In the genomic region with DNA sequence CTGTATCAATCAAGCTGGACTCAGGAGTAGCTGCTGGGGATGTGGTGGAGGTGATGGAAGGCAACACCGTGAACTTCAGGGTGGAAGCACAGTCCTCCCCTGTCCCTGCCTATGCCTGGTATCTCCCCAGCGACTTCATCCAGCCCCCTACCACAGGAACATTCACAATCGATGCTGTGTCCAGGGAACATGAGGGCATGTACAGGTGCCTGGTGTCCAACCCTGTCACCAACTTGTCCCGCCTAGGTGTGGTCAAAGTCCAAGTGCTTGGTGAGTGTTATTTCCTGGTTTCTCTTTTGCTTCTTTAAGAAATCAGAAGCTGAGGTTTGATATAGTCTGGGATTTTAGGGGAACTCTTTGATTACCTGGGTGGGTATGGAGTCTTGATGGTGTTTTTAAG, we compare ENCODE assay signal across 31 mouse cellular contexts. TPM values are rescaled to one million over a fixed set of nuclear protein-coding genes. Genes with fewer than 3 reads are reported as not detected.
"Had no signal": no experiment of that assay in that cellular context is flagged by ENCODE, and none has a peak within 500 bp of the region (broad histone marks: within the 10 kb centered on the region; RNA-seq: fewer than 3 reads in every experiment).

No protein-coding gene starts in this region.

- H3K36me3 ChIP-seq: kidney, embryonic 15.5 days; limb, embryonic 12.5 days; limb, embryonic 15.5 days; liver, embryonic 12.5 days; liver, embryonic 15.5 days; midbrain, embryonic 10.5 days; midbrain, embryonic 13.5 days; neural tube, embryonic 13.5 days had no signal

- H3K27me3 ChIP-seq: kidney, embryonic 15.5 days; limb, embryonic 12.5 days; limb, embryonic 15.5 days; liver, embryonic 12.5 days; liver, embryonic 15.5 days; midbrain, embryonic 13.5 days; neural tube, embryonic 13.5 days had no signal

- H3K9ac ChIP-seq: kidney, embryonic 15.5 days; limb, embryonic 12.5 days; limb, embryonic 15.5 days; liver, embryonic 12.5 days; liver, embryonic 15.5 days; midbrain, embryonic 13.5 days; neural tube, embryonic 13.5 days had no signal

- H3K9me3 ChIP-seq: liver, embryonic 15.5 days had no signal

- H3K27ac ChIP-seq: kidney, embryonic 15.5 days; left cerebral cortex, adult 2 months; limb, embryonic 12.5 days; limb, embryonic 15.5 days; liver, embryonic 12.5 days; liver, embryonic 15.5 days; midbrain, embryonic 10.5 days; midbrain, embryonic 13.5 days; neural tube, embryonic 13.5 days had no signal

- ATAC-seq: liver, embryonic 12.5 days; midbrain, embryonic 13.5 days; midbrain, embryonic 16.5 days had no signal

- H3K4me1 ChIP-seq: kidney, embryonic 15.5 days; limb, embryonic 12.5 days; limb, embryonic 15.5 days; liver, embryonic 12.5 days; liver, embryonic 15.5 days; midbrain, embryonic 10.5 days; midbrain, embryonic 13.5 days; neural tube, embryonic 13.5 days had no signal

- H3K4me2 ChIP-seq: kidney, embryonic 15.5 days; limb, embryonic 12.5 days; limb, embryonic 15.5 days; liver, embryonic 12.5 days; liver, embryonic 15.5 days; midbrain, embryonic 13.5 days; neural tube, embryonic 13.5 days had no signal

- H3K4me3 ChIP-seq: kidney, embryonic 15.5 days; left cerebral cortex, adult 2 months; limb, embryonic 12.5 days; limb, embryonic 15.5 days; liver, embryonic 12.5 days; liver, embryonic 15.5 days; midbrain, embryonic 10.5 days; midbrain, embryonic 13.5 days; myocyte; neural tube, embryonic 13.5 days had no signal

- DNase-seq: kidney, adult 8-10 months; kidney, postnatal 10 days; kidney, postnatal 36 days; layer of hippocampus, postnatal 36 days; lung, adult 2 months; lung, postnatal 14 days; lung, postnatal 4 days; thymus, postnatal 25 days had no signal

RNA-seq across cellular contexts. Expression of gene Ceacam20, which starts 6.3 kb away (rescaled TPM):
- total RNA-seq: layer of hippocampus, adult 8-10 months; layer of hippocampus, postnatal 10 days; layer of hippocampus, postnatal 36 days; left cerebral cortex, adult 2 months; left cerebral cortex, postnatal 10 days; left cerebral cortex, postnatal 36 days; megakaryocyte progenitor cell, adult 5-6 weeks; monocyte, adult 5-6 weeks; neutrophil, adult 5-6 weeks had no signal
- polyA plus RNA-seq: kidney, embryonic 15.5 days; limb, embryonic 12.5 days; limb, embryonic 15.5 days; liver, embryonic 12.5 days; liver, embryonic 15.5 days; lung, embryonic 16.5 days; midbrain, embryonic 10.5 days; midbrain, embryonic 13.5 days; midbrain, embryonic 16.5 days; myocyte; neural tube, embryonic 13.5 days; stomach, embryonic 14.5 days; thymus, postnatal 0 days; urinary bladder, adult 2 months had no signal

RNA-seq across cellular contexts. Expression of gene Nlrp9b, which starts 19.7 kb away (rescaled TPM):
- total RNA-seq: layer of hippocampus, adult 8-10 months; layer of hippocampus, postnatal 10 days; layer of hippocampus, postnatal 36 days; left cerebral cortex, adult 2 months; left cerebral cortex, postnatal 10 days; left cerebral cortex, postnatal 36 days; megakaryocyte progenitor cell, adult 5-6 weeks; monocyte, adult 5-6 weeks; neutrophil, adult 5-6 weeks had no signal
- polyA plus RNA-seq: intestine, embryonic 14.5 days; kidney, embryonic 15.5 days; limb, embryonic 12.5 days; limb, embryonic 15.5 days; liver, embryonic 12.5 days; liver, embryonic 15.5 days; lung, adult 2 months; lung, embryonic 16.5 days; midbrain, embryonic 10.5 days; midbrain, embryonic 13.5 days; midbrain, embryonic 16.5 days; myocyte; neural tube, embryonic 13.5 days; stomach, embryonic 14.5 days; thymus, postnatal 0 days; urinary bladder, adult 2 months had no signal

RNA-seq across cellular contexts. Expression of gene Igsf23, which starts 21.0 kb away (rescaled TPM):
- total RNA-seq: layer of hippocampus, postnatal 10 days; layer of hippocampus, postnatal 36 days; left cerebral cortex, adult 2 months; left cerebral cortex, postnatal 10 days; left cerebral cortex, postnatal 36 days; megakaryocyte progenitor cell, adult 5-6 weeks; monocyte, adult 5-6 weeks had no signal
- polyA plus RNA-seq: limb, embryonic 15.5 days; midbrain, embryonic 13.5 days; midbrain, embryonic 16.5 days; neural tube, embryonic 13.5 days had no signal
